In the genomic region with DNA sequence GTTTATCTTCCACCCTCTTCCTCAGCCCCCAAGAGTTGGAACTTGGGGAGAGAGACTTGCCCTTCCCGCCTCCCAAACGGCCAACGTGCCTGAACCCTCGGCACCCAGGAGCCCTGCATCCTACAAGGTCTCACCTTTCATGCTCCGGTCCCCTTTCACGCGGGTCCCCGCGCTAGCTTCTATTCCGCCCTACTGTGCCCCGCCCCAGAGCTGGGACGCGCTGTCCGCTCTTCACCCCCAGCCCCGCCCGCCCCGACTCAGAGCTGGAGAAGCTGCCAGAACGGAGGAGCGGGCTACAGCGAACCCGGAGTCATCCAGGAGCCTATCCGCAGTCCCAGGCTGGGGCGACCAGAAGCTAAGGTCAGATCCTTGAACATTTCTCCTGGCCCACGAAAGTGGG, we compare ENCODE assay signal across 9 mouse cellular contexts. TPM values are rescaled to one million over a fixed set of nuclear protein-coding genes. Genes with fewer than 3 reads are reported as not detected.
DNase-seq lines count a peak whose midpoint lies in the region; ATAC-seq and TF ChIP-seq lines count a peak whose summit lies in the region.
"Had no signal": no experiment of that assay in that cellular context is flagged by ENCODE, and none has a peak within 500 bp of the region (broad histone marks: within the 10 kb centered on the region; RNA-seq: fewer than 3 reads in every experiment).

A gene (minus strand): TSS at position 195 of the 400 bp plus-strand sequence.

- H3K9me3 ChIP-seq in kidney, postnatal 0 days (replicated peaks; ENCODE audit: low read length) = no peaks in the 10 kb centered on the region
- H3K9me3 ChIP-seq in embryonic facial prominence, embryonic 14.5 days (ENCODE audit: control insufficient read depth, low read length) = no peaks in the 10 kb centered on the region
- H3K9me3 ChIP-seq in intestine, embryonic 15.5 days = no peaks in the 10 kb centered on the region

- peaks cover 25% of the 10 kb centered on the region for H3K27me3 ChIP-seq in kidney, postnatal 0 days (ENCODE audit: insufficient read depth, low read length)
- H3K27me3 ChIP-seq in embryonic facial prominence, embryonic 14.5 days (replicated peaks; ENCODE audit: control insufficient read depth, insufficient read depth, low read length) = peaks cover 53% of the 10 kb centered on the region
- peaks cover 45% of the 10 kb centered on the region for H3K27me3 ChIP-seq in intestine, embryonic 15.5 days (replicated peaks)

- peak within 1 kb of the TSS; percentile 16 for H3K4me3 ChIP-seq in kidney, postnatal 0 days (replicated peaks; ENCODE audit: low read depth, low read length)
- peak within 1 kb of the TSS; percentile 32 for H3K4me3 ChIP-seq in embryonic facial prominence, embryonic 14.5 days (ENCODE audit: low read depth, low read length)
- H3K4me3 ChIP-seq in intestine, embryonic 15.5 days (replicated peaks) = peak within 1 kb of the TSS; percentile 29

- peak; percentile 33; the same call in 1 of the 2 replicates for ATAC-seq in kidney, postnatal 0 days (replicated peaks; ENCODE audit: low FRiP score, low read depth)
- ATAC-seq in embryonic facial prominence, embryonic 14.5 days (ENCODE audit: low read depth) = peak; percentile 41; the same call in 1 of the 2 replicates
- ATAC-seq in intestine, embryonic 15.5 days = peak; percentile 62

- no peak for TF ChIP-seq CTCF in kidney, postnatal 0 days (IDR thresholded peaks at IDR 0.05; ENCODE audit: low read depth)

- peak within 1 kb of the TSS; percentile 52 for H3K4me2 ChIP-seq in kidney, postnatal 0 days (ENCODE audit: low read length)
- H3K4me2 ChIP-seq in embryonic facial prominence, embryonic 14.5 days (ENCODE audit: low read depth, low read length) = peak within 1 kb of the TSS; percentile 61
- peak within 1 kb of the TSS; percentile 69 for H3K4me2 ChIP-seq in intestine, embryonic 15.5 days (replicated peaks)

- no peaks in the 10 kb centered on the region for H3K36me3 ChIP-seq in kidney, postnatal 0 days (ENCODE audit: insufficient read depth, low read length)
- no peaks in the 10 kb centered on the region for H3K36me3 ChIP-seq in embryonic facial prominence, embryonic 14.5 days (ENCODE audit: control insufficient read depth, insufficient read depth, low read length)
- no peaks in the 10 kb centered on the region for H3K36me3 ChIP-seq in intestine, embryonic 15.5 days

- H3K4me1 ChIP-seq in kidney, postnatal 0 days (replicated peaks; ENCODE audit: insufficient read depth, low read length) = no peaks in the 10 kb centered on the region; the same call in 1 of the 2 replicates
- peaks cover 8% of the 10 kb centered on the region; the same call in 1 of the 2 replicates for H3K4me1 ChIP-seq in embryonic facial prominence, embryonic 14.5 days (ENCODE audit: control insufficient read depth, insufficient read depth, low read length)
- peaks cover 11% of the 10 kb centered on the region for H3K4me1 ChIP-seq in intestine, embryonic 15.5 days (replicated peaks)

- 2% methylated on average over 24 of the region's 24 CpGs for WGBS in kidney, postnatal 0 days
- WGBS in embryonic facial prominence, embryonic 14.5 days = under 1% methylated on average over 24 of the region's 24 CpGs
- WGBS in intestine, embryonic 15.5 days = 4% methylated on average over 24 of the region's 24 CpGs

- H3K27ac ChIP-seq in kidney, postnatal 0 days = no peak within 1 kb of the TSS
- no peak within 1 kb of the TSS for H3K27ac ChIP-seq in embryonic facial prominence, embryonic 14.5 days (replicated peaks; ENCODE audit: low read depth, low read length)
- no peak within 1 kb of the TSS for H3K27ac ChIP-seq in intestine, embryonic 15.5 days

- no peak for DNase-seq in kidney, postnatal 0 days (ENCODE audit: low spot score)
- no peak for DNase-seq in kidney, adult 18-20 months
- no peak for DNase-seq in embryonic facial prominence, embryonic 14.5 days (ENCODE audit: low spot score)
- peak; percentile 33 for DNase-seq in neural tube, embryonic 10.5 days (ENCODE audit: extremely low spot score, low spot score)
- DNase-seq in ovary, adult 18-20 months (ENCODE audit: low spot score) = no peak
- DNase-seq in gastrocnemius, postnatal 25 days = no peak
- no peak for DNase-seq in kidney, adult 11 months
- DNase-seq: right cerebral cortex, adult 18-20 months had no signal

- no peak within 1 kb of the TSS for H3K9ac ChIP-seq in kidney, postnatal 0 days (ENCODE audit: low read depth, low read length)
- peak within 1 kb of the TSS; percentile 25; the same call in 1 of the 2 replicates for H3K9ac ChIP-seq in embryonic facial prominence, embryonic 14.5 days (ENCODE audit: low read depth, low read length)
- H3K9ac ChIP-seq in intestine, embryonic 15.5 days = no peak within 1 kb of the TSS

RNA-seq across cellular contexts. Expression of the gene that starts here (rescaled TPM):
- 0.15 TPM in 1 of 2 replicates, not detected in the other for polyA plus RNA-seq in kidney, postnatal 0 days (2015; fragmentation: Nextera tagmentation; extraction: Ambion mirVana)
- 3.6 and 4.2 TPM in 2 replicates for polyA plus RNA-seq in embryonic facial prominence, embryonic 14.5 days (2014; fragmentation: Nextera tagmentation; extraction: Ambion mirVana)
- not detected in 2 replicates for polyA plus RNA-seq in intestine, embryonic 15.5 days (2015; fragmentation: Nextera tagmentation; extraction: Ambion mirVana)
- 1 to 10 TPM in 1 of 2 experiments, under 1 TPM in 1; 0.95 to 1.1 TPM for total RNA-seq in gastrocnemius, postnatal 25 days (2021)

Comparison
In these comparisons a context has a peak if more than half of its experiments do, and no peak if none do; other contexts are left out.
1. Peak in ATAC-seq, H3K4me3 ChIP-seq and H3K4me2 ChIP-seq in kidney, postnatal 0 days; RNA of the gene not detected or under 1 TPM.
2. Peak in ATAC-seq, H3K4me3 ChIP-seq and H3K4me2 ChIP-seq in intestine, embryonic 15.5 days; RNA of the gene not detected or under 1 TPM.